Mouse (Mus musculus) heart, postnatal 0 days (tissue): ENCODE data around the gene Teddm1b.

Experiments
- CTCF ChIP-seq: IDR thresholded peaks from 2 replicates; pipeline ENCODE4 v1.5.1; 2016; ENCODE audit warnings: antibody characterized with exemption, control low read depth, low read depth
- EP300 ChIP-seq: IDR thresholded peaks from 2 replicates; pipeline ENCODE4 v1.6.1; 2016; ENCODE audit warnings: antibody characterized with exemption, low read depth

DNA sequence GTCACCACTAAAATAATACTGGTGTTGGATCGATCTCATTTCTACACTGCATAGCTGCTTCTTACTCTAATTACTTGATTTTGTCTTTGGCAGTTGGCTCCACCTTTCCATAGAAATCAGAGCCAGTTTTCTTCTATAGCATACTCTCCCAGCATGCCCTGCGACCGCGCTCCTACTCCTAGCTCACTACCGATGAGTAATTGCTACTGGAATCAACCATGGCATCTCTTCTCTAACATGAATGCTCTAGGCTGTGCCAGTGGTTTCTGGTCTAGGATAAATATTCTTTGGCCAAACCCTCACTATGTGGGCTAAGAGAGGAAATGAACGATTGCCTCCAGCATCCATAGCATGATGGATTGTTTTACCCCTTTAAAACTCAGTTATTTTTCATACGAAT, 27.7 kb upstream of the Teddm1b start:
- TF ChIP-seq CTCF = no peak
- TF ChIP-seq EP300 = no peak
